Mouse (Mus musculus): ENCODE data around the gene Prdm16. TPM values are rescaled to one million over a fixed set of nuclear protein-coding genes. Genes with fewer than 3 reads are reported as not detected.
A peak's percentile ranks its signal among the peaks of the same experiment; 100 is the strongest.

Gene Prdm16
- polyA plus RNA-seq, 1 experiment from 2014 or later: 23.2 TPM

DNA sequence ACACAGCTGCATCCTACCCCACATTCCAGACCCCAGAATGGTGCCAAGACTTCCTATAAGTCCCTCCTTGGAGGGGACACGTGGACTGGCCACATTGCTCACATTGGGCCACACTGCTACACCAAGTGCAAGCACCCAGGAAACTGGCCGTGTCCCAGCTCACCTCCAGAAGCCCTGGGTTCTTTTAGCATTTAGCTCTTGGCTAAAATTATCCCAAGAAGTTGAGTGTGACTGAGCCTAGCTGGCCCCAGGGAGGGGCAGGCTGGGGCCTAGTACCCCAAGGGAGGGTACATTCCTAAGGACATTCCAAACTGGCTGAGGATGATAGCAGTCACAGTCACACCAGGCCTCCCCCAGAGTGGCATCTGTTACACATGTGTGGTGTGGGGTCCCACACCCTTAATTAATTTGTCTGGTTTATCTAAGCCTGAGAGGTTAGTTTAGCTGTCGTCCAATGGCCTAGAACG, 342.9 kb downstream of the Prdm16 start:
- H3K9me3 ChIP-seq (replicated peaks; ENCODE audit: control insufficient read depth, low read length): no peaks in the 10 kb centered on the region
- H3K9ac ChIP-seq (ENCODE audit: low read length): peak overlapping the region; percentile 52
- no peaks in the 10 kb centered on the region for H3K27me3 ChIP-seq (ENCODE audit: control insufficient read depth, insufficient read depth, low read length)
- peak overlapping the region; percentile 90 for H3K27ac ChIP-seq (ENCODE audit: low read length)
- peaks cover 28% of the 10 kb centered on the region for H3K4me1 ChIP-seq (ENCODE audit: control insufficient read depth, insufficient read depth, low read length)
- no peak overlapping the region for H3K4me3 ChIP-seq (replicated peaks; ENCODE audit: low read length)
- peak; percentile 61 for ATAC-seq (ENCODE audit: insufficient read depth, low FRiP score)
- H3K36me3 ChIP-seq (ENCODE audit: control insufficient read depth, insufficient read depth, low read length): no peaks in the 10 kb centered on the region
- peak overlapping the region; percentile 24 for H3K4me2 ChIP-seq (ENCODE audit: low read depth, low read length)
- 31% methylated on average over 4 of the region's 4 CpGs for WGBS

- Histone ChIP-seq H3K27ac (ENCODE audit: low read length) (no peak overlapping the region), H3K9ac (ENCODE audit: low read length) (no peak overlapping the region), H3K4me3 (replicated peaks; ENCODE audit: low read length) (no peak overlapping the region), H3K36me3 (ENCODE audit: control insufficient read depth, insufficient read depth, low read length) (no peaks in the 10 kb centered on the region), H3K4me1 (ENCODE audit: control insufficient read depth, insufficient read depth, low read length) (no peaks in the 10 kb centered on the region), H3K4me2 (ENCODE audit: low read depth, low read length) (no peak overlapping the region), H3K9me3 (replicated peaks; ENCODE audit: control insufficient read depth, low read length) (no peaks in the 10 kb centered on the region), H3K27me3 (ENCODE audit: control insufficient read depth, insufficient read depth, low read length) (no peaks in the 10 kb centered on the region)
- 70% methylated on average over 7 of the region's 7 CpGs for WGBS
- no peak for ATAC-seq (ENCODE audit: insufficient read depth, low FRiP score)
Measured at GRCm38 (mm10) chr4:154283671-154284070, 353.0 kb downstream of the Prdm16 start.

GRCm38 (mm10) chr4:154279481-154279880, 357.2 kb downstream of the Prdm16 start:
- no peaks in the 10 kb centered on the region for H3K27me3 ChIP-seq (ENCODE audit: control insufficient read depth, insufficient read depth, low read length)
- ATAC-seq (ENCODE audit: insufficient read depth, low FRiP score): no peak
- no peak overlapping the region for H3K9ac ChIP-seq (ENCODE audit: low read length)
- no peaks in the 10 kb centered on the region for H3K36me3 ChIP-seq (ENCODE audit: control insufficient read depth, insufficient read depth, low read length)
- H3K4me1 ChIP-seq (ENCODE audit: control insufficient read depth, insufficient read depth, low read length): no peaks in the 10 kb centered on the region
- H3K4me2 ChIP-seq (ENCODE audit: low read depth, low read length): no peak overlapping the region
- H3K4me3 ChIP-seq (replicated peaks; ENCODE audit: low read length): no peak overlapping the region
- H3K9me3 ChIP-seq (replicated peaks; ENCODE audit: control insufficient read depth, low read length): no peaks in the 10 kb centered on the region
- WGBS: 61% methylated on average over 9 of the region's 9 CpGs
- no peak overlapping the region for H3K27ac ChIP-seq (ENCODE audit: low read length)

DNA sequence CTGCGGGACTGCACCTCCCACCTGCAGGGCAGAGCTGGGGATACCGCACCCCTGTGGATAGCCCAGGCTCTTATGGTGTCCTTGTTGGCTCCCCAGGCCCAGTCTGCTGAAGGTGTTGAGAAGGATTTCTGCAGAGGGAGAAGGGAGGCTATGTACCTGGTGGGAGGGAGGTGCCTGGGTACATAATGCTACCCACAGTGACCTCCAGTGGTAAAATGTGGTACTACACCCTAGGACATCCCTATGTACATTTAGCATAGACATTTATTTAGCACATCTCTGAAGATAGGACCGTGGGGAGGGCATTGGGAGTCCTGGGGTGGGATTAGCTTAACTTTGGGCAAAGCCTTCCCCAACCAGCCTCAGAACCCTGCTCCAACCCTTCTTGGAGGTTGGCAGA, 363.7 kb downstream of the Prdm16 start:
- Histone ChIP-seq H3K27me3 (ENCODE audit: control insufficient read depth, insufficient read depth, low read length) (no peaks in the 10 kb centered on the region), H3K9me3 (replicated peaks; ENCODE audit: control insufficient read depth, low read length) (no peaks in the 10 kb centered on the region), H3K4me2 (ENCODE audit: low read depth, low read length) (no peak overlapping the region), H3K36me3 (ENCODE audit: control insufficient read depth, insufficient read depth, low read length) (no peaks in the 10 kb centered on the region), H3K9ac (ENCODE audit: low read length) (no peak overlapping the region), H3K4me1 (ENCODE audit: control insufficient read depth, insufficient read depth, low read length) (peaks cover 12% of the 10 kb centered on the region; the same call in 1 of the 2 replicates), H3K27ac (ENCODE audit: low read length) (no peak overlapping the region), H3K4me3 (replicated peaks; ENCODE audit: low read length) (no peak overlapping the region)
- no peak for ATAC-seq (ENCODE audit: insufficient read depth, low FRiP score)
- WGBS: 47% methylated on average over 3 of the region's 3 CpGs

DNA sequence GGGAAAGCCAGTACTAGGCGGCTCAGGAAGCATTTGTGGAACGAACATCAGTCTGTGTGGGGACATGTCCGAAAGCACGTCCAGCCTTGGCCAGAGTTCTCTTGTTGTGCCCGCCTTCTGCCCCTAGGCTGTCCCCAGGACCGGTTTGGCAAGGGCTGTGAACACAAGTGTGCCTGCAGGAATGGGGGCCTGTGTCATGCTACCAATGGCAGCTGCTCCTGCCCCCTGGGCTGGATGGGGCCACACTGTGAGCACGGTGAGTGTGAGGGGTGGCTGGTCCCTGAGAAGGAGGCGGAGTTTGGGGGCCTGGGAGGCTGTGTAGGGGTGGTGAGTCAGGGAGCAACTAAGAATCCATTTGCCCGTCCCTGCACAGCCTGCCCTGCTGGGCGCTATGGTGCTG, 367.2 kb downstream of the Prdm16 start:
- 39% methylated on average over 10 of the region's 10 CpGs for WGBS
- ATAC-seq (ENCODE audit: insufficient read depth, low FRiP score): peak; percentile 90
- Histone ChIP-seq H3K4me2 (ENCODE audit: low read depth, low read length) (peak overlapping the region; percentile 42), H3K27ac (ENCODE audit: low read length) (peak overlapping the region; percentile 72), H3K9me3 (replicated peaks; ENCODE audit: control insufficient read depth, low read length) (no peaks in the 10 kb centered on the region), H3K27me3 (ENCODE audit: control insufficient read depth, insufficient read depth, low read length) (no peaks in the 10 kb centered on the region), H3K9ac (ENCODE audit: low read length) (peak overlapping the region; percentile 52; the same call in 1 of the 2 replicates), H3K4me3 (replicated peaks; ENCODE audit: low read length) (peak overlapping the region; percentile 18; the same call in 1 of the 2 replicates), H3K36me3 (ENCODE audit: control insufficient read depth, insufficient read depth, low read length) (no peaks in the 10 kb centered on the region), H3K4me1 (ENCODE audit: control insufficient read depth, insufficient read depth, low read length) (peaks cover 12% of the 10 kb centered on the region; the same call in 1 of the 2 replicates)

DNA sequence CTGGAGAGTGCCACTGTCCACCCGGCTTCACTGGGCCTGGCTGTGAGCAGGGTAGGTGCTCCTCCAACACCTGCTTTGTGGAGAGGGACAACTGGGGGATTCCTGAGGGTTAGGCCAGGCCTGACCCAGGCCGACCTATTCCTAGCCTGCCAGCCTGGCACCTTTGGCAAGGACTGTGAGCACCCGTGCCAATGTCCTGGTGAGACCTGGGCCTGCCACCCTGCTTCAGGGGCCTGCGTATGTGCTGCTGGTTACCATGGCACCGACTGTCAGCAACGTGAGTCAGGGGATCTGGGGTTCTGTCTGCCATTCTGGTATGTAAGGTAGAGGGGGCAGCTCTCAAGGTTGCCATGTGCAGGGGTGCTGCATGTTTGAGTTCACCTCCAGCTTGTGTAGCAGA, 369.2 kb downstream of the Prdm16 start:
- peaks cover 12% of the 10 kb centered on the region; the same call in 1 of the 2 replicates for H3K4me1 ChIP-seq (ENCODE audit: control insufficient read depth, insufficient read depth, low read length)

More for the DNA sequence above, 369.2 kb downstream of the Prdm16 start:
- Histone ChIP-seq H3K27me3 (ENCODE audit: control insufficient read depth, insufficient read depth, low read length) (no peaks in the 10 kb centered on the region), H3K9me3 (replicated peaks; ENCODE audit: control insufficient read depth, low read length) (0 out of 2 replicates have a peak, but pooled peaks cover 4% of the 10 kb centered on the region), H3K36me3 (ENCODE audit: control insufficient read depth, insufficient read depth, low read length) (no peaks in the 10 kb centered on the region), H3K27ac (ENCODE audit: low read length) (no peak overlapping the region), H3K4me2 (ENCODE audit: low read depth, low read length) (no peak overlapping the region), H3K4me3 (replicated peaks; ENCODE audit: low read length) (no peak overlapping the region), H3K9ac (ENCODE audit: low read length) (no peak overlapping the region)
- no peak for ATAC-seq (ENCODE audit: insufficient read depth, low FRiP score)
- WGBS: 87% methylated on average over 6 of the region's 6 CpGs

Other genes starting within 250 kb of the Prdm16 start
- not detected in 2 replicates for gene Actrt2, start 31.0 kb upstream of the Prdm16 start, polyA plus RNA-seq (2015; fragmentation: Nextera tagmentation; extraction: Ambion mirVana)
- gene Ttc34, start 200.6 kb upstream of the Prdm16 start, polyA plus RNA-seq (2015; fragmentation: Nextera tagmentation; extraction: Ambion mirVana): 0.04 and 0.09 TPM in 2 replicates
- 0.20 and 0.30 TPM in 2 replicates for gene Mmel1, start 232.7 kb upstream of the Prdm16 start, polyA plus RNA-seq (2015; fragmentation: Nextera tagmentation; extraction: Ambion mirVana)